Mouse (Mus musculus): Measurements from ENCODE around the gene Grin2a.
"Not testable (repeated sequence)": the region's sequence is repeated elsewhere in the genome, so short reads cannot be mapped to it uniquely, and the experiment has no call there.

Gene Grin2a

DNA sequence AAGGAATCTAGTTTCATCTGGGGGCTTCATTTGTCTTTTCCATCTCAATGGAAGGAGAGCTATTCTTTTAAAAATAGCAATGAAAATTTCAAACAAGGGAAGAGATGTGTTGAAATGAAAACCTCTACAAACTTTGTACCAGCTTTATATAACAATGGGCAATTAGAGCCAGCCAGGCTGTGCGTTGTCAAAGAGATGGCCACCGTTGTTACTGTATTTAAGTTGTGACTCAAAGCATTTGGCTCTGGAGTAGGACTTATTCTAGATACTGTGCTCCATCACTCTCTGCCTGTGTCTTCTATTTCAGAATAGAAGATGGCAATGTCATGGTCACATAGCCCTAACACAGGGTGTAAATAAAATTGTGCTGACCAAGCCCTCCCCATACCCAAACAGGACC, 371.0 kb downstream of the Grin2a start:
- no peak for DNase-seq

DNA sequence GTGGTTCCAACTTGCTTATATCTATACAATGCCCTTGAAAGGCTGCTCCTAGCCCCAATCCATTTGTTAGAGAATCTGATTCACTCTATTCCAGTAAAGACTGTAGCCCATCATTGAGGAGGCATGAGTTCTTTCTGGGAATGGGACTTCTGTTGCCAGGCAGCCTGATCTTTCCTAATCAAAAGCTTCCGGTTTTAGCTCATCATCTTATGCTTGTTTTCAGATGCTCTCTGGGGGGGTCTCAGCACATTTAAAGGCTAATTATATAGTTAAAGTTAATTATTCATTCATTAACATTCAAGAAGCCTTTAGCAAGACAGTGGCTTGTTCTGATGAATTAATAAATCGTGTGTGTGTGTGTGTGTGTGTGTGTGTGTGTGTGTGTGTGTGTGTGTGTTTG, 377.2 kb downstream of the Grin2a start:
- no peak for DNase-seq

DNA sequence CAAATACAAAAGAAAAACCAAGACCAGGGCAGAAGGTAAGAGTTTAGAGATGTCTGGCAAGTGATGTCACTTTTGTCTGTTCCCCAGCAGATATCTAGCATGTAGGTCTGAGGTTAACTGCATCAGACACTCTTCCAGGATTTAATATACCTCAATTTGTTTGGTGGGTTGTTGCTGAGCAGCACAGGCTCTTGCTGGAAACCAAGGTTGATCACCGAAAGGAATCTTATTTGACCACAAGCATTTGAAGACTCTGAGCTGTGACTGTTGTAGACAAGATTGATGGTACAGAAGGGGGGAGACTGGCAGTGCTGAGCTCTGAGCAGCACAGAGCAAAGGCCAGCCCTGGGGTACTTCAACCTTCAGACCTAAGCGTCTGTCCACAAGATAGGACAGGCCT, 378.1 kb downstream of the Grin2a start:
- no peak for DNase-seq

DNA sequence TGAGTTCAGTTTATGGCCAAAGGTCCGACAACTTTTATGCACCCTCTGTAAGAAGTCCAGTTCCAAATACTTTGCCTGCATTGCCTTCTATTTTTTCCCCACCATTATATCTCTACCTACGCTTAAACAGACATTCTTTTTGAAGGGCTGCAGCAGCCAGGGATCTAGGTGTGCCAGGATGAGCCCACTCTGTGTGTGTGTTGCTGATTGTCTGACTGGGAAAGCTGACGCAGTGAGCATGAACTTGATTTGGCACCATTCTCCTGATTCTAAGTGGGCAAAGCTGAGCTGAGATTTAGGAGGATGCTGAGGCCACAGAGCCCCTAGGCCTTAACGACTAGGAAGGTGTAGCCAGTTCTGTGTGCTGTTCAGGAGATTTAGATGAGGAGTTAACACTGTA, 378.6 kb downstream of the Grin2a start:
- no peak for DNase-seq

DNA sequence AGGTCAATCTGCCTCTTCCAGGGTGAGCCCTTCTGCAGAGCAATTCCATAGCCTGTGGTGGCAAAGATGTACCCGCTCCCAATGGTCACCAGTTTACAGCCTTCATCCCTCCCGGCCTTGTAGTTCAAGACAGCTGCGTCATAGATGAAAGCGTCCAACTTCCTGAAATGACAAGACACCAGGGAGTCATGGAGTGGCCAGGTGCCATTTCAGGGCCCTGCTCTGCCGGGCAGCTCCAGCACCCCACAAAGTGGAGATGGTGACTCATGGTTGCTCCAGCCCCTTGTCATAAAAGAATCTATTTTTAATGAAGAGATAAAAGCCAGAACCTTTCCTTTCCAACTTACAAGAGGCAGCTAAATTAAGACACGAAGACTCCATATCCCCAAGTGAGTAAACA, 382.8 kb downstream of the Grin2a start:
- DNase-seq: not testable (repeated sequence)

DNA sequence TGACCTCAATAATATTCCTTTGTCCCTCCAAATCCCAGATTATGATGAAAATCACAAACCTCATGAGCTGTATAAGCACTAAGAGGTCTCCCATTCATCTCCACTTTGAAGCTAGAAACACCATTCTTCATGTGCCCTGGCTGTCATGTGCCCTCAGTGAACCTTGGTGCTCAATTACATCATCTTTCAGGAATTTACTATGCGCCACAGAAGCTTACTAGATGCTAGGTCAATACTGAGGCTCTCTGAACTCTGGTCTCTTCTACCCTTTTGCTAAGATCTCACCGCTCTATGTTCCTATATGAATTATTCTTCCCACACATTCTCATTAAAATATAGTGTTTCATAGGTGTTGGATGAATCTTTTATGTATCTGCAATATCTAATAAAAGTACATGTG, 387.9 kb downstream of the Grin2a start:
- no peak for DNase-seq

DNA sequence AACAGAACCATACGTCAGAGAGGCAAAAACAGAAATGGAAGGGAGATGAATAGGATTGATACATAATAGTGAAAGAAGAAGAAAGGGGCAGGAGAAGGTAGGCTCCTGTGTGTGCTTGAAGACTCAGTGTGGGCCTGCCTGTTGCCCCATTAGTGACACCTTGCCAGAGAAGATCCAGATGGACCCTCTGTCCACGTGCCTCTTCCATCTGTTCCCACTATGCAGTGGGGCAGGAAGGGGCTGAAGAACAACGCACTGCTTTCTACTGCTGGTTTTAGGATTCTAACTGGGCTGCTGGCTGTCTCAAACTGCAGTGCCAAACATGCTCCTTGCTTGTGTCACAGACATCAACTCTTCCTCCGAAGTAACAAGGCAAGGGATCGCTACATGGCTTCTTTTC, 391.4 kb downstream of the Grin2a start:
- DNase-seq: no peak

DNA sequence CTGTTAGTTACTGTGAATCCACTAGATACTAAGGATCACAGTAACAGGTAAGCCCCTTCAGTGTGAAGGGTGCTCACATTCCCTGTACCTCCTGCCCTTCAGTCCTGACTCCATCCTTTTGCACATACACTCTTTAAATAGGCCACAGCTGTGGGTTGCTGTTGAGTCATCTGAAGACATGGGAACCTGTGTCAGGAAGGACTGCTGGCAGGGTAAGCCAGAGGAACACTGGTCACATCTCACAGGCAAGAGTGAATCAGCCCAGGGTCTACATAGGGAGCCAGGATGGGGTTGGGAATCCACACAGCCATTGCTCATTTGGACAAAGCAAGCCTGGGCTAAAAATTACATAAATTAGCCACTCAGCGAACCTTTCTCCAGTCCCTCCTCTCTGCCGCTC, 392.8 kb downstream of the Grin2a start:
- no peak for DNase-seq

DNA sequence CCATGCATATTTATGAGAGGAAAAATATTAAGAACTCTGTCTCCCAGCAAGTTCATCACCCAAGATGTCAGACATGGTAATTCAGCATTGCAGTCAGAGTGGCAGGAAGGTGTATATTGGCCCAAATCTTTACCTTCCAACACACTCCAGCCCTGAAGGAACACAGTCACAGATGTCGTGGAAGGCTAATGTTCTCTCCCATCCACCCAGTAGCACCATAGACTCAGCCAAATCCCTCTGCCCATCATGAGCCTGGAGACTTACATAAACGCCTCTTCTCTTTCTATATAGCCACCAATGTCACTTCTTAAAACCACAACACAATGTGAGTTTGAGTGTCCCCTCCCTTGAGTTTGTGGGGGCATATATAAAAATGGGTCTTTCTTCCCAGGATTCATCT, 406.2 kb downstream of the Grin2a start:
- DNase-seq: no peak

DNA sequence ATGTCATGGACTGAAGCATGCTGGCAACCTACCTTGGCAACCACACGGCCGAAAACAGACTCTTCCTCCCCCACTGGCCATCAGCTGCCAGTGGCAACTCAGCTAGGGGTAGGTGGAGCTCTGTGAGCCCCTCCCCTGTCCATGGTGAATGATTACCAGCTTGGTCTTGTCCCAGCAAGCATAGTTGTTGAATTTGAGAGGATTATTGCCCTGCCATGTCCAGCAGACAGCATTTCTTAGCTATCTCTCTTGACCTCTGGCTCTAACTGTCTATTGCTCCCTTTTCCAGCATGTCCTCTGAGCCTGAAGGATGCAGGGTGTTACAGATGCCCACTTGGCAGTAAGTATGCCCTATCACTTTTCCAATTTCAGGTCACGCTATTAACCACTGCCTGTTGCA, 406.9 kb downstream of the Grin2a start:
- no peak for DNase-seq

DNA sequence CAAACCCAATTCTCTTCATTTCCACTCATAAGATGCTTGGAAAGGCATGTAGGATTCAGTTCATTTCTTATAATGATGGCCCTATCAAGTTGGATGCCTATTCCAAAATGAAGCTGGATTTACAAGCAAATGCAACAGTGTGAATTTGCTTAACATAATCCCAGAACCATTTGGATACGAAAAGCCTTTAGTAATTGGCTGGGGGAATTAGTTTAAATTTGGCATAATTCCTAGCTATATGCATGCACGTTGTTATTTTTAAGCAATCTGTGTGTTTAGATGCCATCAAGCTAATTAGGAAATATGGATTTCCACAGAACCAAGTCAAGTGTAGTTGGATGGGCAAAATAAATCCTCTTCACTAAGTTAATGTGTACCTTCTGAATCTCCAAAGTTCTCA, 411.4 kb downstream of the Grin2a start:
- no peak for DNase-seq

DNA sequence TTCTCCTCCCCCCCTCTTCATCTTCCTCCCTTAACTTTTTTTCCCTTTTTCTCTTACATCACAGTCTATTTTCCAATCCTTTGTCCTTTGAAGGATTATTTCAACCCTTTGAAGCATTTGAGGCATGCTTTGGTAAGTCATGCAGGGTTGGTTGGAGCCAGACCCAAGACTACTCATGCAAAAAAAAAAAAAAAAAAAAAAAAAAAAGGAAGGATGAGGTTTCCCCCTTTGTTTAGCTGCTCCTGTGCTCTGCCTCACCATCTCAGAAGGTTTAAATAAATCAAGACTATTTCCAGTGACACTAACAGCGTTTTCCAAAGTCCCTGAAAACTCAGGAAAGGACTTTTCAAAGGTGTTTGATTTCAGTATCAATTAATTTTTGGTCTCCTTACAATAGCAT, 423.6 kb downstream of the Grin2a start:
- no peak for DNase-seq

DNA sequence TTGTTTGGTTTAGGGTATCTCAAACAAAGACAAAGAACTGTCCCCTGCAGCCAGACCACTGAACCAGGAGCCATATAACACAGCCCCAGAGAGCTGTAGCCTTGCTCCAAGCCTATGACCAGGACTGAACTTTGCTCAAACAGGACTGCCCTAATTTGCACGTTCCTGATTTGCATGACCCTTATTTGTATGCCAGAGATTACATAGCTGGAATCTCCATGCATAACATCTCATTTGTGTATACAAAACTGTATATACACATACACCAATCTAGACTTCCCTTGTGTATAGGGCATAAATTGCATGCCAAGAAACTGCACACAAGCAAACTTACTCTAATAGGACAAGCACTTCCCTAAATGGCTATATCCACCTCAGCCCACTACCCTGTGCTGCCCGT, 428.1 kb downstream of the Grin2a start:
- DNase-seq: no peak

DNA sequence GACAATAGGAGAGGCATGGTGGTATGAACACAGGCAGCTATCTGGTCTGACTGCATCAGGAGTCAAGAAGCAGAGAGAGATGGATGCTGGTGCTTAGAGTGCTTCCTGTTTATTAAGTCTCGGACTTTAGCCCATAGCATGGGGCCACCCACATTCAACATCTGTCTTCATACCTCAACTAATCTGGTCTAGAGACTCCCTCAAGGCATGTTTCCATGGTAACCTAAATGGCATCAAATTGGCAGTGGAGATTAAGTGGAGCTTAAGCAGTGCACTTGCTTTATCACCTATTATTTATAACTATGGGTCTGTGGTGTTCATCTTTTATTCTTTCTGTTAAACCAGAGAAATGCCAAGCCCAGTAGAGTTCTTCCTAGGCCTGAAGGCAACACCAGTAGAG, 433.5 kb downstream of the Grin2a start:
- DNase-seq: no peak

DNA sequence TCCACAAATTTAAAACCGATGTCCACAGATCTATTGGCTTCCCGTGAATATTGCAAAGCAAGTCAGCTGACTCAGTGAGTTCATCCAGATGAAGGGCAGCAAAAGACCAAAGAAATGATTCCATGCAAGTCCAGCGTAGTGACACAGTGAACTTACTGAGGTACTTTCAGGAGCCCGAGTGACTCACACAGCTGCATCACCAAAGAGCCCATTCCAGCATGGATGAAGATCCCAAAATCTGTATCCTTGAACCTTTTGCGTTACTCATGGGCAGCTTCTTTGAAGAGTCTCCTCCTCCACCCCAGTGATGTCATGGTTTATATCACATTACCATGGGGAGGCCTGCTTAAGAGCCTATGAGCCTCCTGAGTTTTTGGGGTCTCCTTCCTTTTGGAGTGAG, 460.2 kb downstream of the Grin2a start:
- DNase-seq: no peak

DNA sequence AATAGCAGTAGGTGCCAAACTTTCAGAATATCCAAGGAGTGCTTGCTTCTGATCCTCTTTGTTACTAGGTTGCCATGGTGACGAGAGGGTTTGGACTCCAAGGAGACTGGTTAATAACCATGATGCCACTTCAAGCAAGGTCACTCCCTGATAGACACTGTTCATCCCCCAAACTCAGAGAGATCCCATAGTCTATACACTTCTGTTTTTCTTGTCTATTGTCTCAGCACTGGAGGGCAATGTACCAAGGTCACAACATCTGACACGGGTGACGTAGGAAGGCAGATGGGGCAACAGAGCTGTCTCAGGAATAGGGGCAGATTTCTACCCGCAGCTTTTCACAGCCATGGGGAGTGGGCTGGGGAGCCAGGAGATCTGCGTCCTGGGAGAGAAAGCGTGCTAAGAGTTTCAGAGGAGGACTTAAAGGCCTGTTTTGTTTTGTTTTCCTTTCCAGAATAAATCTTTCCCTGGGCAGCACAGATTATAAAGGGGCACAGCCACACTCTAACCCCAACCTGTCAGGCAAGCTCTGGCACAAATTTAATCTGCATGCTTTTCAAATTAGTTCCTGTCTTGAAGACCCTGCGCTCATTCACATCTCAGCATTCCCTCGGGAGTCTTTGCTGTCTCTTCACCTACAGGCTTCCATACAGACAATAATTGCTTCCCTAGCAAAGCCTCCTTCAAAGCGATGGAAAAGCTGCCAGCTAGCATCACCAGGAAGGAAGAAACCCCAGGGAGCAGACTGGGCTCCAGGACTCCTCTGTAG, 461.6 kb downstream of the Grin2a start:
- DNase-seq: no peak

DNA sequence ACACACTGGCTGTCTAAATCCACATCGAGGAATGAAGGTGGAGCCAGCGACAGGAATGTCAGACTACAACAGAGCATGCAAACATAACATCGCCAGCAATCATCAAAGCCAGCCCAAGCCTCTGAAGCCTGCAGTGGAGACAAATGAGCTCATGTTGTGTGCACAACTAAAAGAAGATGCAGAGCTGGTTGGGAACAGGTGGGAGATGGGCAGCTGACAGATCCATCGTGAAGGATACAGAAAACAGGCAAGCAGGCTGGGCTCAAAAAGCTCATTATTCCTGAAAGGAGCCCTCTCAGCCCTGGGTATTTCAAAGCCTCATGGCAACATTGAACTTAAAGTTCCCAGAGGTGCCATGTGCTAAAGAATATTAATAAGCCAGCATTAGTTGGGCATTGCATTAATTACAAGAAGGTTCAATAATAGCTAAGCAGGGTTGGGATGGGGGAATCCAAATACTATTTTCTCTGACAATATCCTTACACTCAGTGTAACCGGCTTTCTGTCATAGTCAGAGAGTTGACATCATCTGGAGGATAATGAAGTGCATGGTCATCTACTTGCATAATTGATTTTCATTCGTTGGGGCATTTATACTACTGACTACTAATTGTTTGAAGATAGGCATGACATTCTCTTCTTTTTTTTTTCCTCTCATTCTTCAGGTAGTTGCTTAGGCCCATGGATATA, 462.4 kb downstream of the Grin2a start:
- DNase-seq: no peak

DNA sequence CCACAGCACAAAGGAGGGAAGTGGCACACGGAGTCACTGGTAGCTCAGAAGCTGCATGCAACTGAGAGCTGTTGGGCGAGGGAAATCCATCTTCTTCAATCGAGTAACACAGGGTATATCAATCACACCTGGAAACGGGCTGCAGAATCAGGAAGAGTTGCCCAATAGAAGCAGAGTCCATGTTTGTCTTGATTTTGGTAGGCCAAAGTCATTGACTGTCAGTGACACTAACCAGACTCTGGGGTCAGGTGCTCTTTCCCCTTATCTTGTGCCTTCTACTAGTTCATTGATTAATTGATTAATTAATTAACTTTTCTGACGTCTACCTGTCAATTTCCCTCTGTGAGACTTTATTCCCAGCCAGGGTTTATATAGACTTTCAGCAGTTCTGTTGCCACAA, 468.1 kb downstream of the Grin2a start:
- DNase-seq: no peak

DNA sequence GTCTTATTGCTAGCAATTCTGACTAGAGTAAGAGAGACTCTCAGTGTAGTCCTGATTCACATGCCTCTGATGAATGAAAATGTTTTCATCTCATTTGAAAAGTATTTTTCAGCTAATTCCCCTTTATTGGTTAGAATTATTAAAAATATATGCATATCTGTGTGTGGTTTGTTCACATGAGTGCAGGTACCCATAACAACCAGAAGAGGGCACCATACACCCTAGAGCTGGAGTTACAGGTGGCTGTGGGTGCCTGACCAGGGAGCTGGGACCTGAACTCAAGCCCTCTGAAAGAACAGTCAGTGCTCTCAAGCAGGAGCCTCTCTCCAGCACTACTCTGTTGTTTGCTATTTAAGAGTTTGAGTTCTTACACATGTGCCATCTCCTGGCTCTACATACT, 472.0 kb downstream of the Grin2a start:
- no peak for DNase-seq

All from thymus, postnatal 36 days (tissue).